Mouse (Mus musculus) forebrain, embryonic 12.5 days (tissue): Measurements from ENCODE around the gene Adamtsl5. TPM values are rescaled to one million over a fixed set of nuclear protein-coding genes. Genes with fewer than 3 reads are reported as not detected.

Experiments
- ATAC-seq: fragments of 200-750 bp; cut with Nextera tagmentation; 2 replicates; pipeline ENCODE4 v1.8.0; 2017; ENCODE audit warnings: moderate TSS enrichment; ENCODE audit not compliant: low FRiP score
- H3K27ac ChIP-seq: fragments of 300-500 bp; sonication (generic); 2 replicates; pipeline ENCODE4 v1.5.1; 2016; ENCODE audit warnings: mild to moderate bottlenecking
- H3K27me3 ChIP-seq: fragments of 300-500 bp; sonication (generic); 2 replicates; pipeline ENCODE4 v1.6.1; 2016; ENCODE audit warnings: mild to moderate bottlenecking
- H3K36me3 ChIP-seq: fragments of 300-500 bp; sonication (generic); replicated peaks from 2 replicates; pipeline ENCODE4 v1.6.1; 2016; ENCODE audit warnings: mild to moderate bottlenecking
- H3K4me1 ChIP-seq: fragments of 300-500 bp; sonication (generic); 2 replicates; pipeline ENCODE4 v1.6.1; 2016
- H3K4me2 ChIP-seq: fragments of 300-500 bp; sonication (generic); 2 replicates; pipeline ENCODE4 v1.6.1; 2016; ENCODE audit warnings: mild to moderate bottlenecking, moderate library complexity
- H3K4me3 ChIP-seq: fragments of 300-500 bp; sonication (generic); replicated peaks from 2 replicates; pipeline ENCODE4 v1.5.1; 2016; ENCODE audit warnings: mild to moderate bottlenecking
- H3K9ac ChIP-seq: fragments of 300-500 bp; sonication (generic); 2 replicates; pipeline ENCODE4 v1.6.1; 2016; ENCODE audit warnings: mild to moderate bottlenecking
- H3K9me3 ChIP-seq: fragments of 300-500 bp; sonication (generic); 2 replicates; pipeline ENCODE4 v1.6.1; 2016
- WGBS: fragments of 180-500 bp; shearing (Covaris S2); methylation state at CpG from one replicate; pipeline ENCODE4 v1.1.7; 2016; 5-methylcytosine and 5-hydroxymethylcytosine counted together
- polyA plus RNA-seq: library from polyadenylated mRNA; unstranded; fragments of >200 nt; fragmentation: Nextera tagmentation; extraction: Ambion mirVana; gene quantifications from 2 replicates; pipeline ENCODE4 v1.2.1, GENCODE M21; 2016

The Adamtsl5 gene
- polyA plus RNA-seq, 1 experiment from 2014 or later, result 0.55 TPM

DNA sequence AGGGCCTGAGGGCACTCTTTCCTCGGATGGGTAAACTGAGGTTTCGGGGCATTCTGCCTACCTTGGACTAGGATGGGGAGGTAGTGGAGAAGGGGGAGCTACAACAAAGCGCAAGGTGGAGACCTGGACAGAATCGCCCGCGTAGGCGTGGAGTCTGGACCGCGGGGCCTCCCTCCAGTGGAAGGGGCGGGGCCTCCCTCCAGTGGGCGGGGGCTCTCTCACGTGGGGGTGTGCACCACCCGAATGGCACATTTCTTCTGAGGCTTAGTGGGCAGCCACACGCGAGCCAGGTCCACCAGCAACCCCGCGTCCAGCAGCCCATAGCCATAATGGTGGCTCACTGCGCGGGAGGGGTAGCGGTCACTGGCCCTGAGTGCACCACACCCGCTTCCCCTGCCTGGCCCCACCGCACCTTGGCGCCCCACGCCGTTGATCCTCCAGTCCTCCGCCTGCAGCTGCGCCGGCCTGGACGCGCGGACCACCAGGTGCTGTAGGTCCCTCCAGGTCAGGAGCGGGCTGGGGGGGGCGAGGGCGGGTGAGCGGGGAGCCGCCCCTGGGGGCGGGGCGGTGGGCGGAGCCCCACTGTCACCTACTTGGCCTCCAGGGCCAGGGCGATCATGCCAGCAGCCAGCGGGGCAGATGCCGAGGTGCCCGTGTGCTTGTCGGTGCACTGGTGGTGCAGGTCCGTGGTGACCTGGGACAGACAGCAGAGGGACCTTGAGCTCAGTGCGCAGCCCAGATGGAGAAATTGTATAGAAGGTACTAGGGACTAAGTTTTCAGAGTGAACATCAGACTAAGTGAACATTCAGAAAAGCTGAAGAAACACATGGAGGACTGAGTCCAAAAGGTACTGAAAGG is 24.7 kb downstream of the Adamtsl5 start:
- H3K4me3 ChIP-seq, result peak overlapping the region; percentile 51
- no peaks in the 10 kb centered on the region for H3K9me3 ChIP-seq
- H3K27ac ChIP-seq, result no peak overlapping the region
- peaks cover 29% of the 10 kb centered on the region for H3K27me3 ChIP-seq
- peaks cover 5% of the 10 kb centered on the region; the same call in 1 of the 2 replicates for H3K36me3 ChIP-seq
- peak; percentile 15 for ATAC-seq
- H3K4me2 ChIP-seq, result peak overlapping the region; percentile 90
- 2% methylated on average over 45 of the region's 46 CpGs for WGBS
- peaks cover 31% of the 10 kb centered on the region for H3K4me1 ChIP-seq
- peak overlapping the region; percentile 58 for H3K9ac ChIP-seq

- Histone ChIP-seq H3K4me1 (peaks cover 31% of the 10 kb centered on the region), H3K9ac (peak overlapping the region; percentile 58), H3K27me3 (peaks cover 29% of the 10 kb centered on the region), H3K9me3 (no peaks in the 10 kb centered on the region), H3K27ac (no peak overlapping the region), H3K36me3 (peaks cover 12% of the 10 kb centered on the region), H3K4me2 (peak overlapping the region; percentile 90), H3K4me3 (peak overlapping the region; percentile 51)
- no peak; the same call in 1 of the 2 replicates for ATAC-seq
- WGBS, result 4% methylated on average over 28 of the region's 28 CpGs
Measured at GRCm38 (mm10) chr10:80322811-80323211, 25.4 kb downstream of the Adamtsl5 start.

DNA sequence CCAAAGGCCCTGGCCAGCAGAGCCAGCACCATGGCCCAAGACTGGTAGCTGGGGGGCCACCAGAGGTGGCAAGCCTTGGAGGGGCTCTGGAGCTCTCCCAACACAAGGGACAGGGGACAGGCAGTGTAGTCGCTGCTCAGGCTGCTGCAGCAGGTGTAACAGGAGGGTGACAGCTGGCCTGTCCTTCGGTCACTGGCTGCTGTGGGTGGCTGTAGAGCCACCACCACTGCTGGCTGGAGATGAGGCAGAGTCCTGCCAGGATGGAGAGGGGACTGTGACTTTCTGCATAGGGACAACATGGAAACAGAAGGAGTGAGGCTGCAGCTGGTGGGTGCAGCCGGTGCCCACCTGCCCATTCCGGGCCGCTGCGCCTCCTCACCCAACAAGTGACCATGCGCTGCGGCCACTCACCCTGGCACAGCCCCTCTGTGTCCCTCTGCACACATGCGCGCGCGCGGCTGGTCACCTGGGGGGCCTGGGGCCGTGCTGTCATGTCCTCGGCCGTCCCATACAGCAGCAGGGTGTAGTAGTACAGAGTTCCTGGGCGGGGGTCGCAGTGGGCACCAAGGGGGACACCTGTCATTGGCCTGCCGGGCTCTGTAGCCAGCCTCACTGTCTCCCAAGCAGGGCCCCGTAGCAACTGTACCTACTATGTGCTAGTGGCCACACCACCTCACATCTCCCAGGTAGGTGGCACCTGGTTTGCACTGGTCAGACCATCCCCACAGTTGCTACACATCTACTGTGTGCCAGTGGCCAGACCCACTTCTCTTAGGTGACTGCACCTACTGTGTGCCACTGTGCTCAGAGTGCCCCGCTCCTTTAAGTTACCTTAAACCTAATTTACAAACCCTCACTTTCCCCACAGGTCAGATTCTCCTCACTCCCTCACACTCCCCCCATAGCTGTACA is 26.3 kb downstream of the Adamtsl5 start:
- H3K9me3 ChIP-seq, result no peaks in the 10 kb centered on the region
- no peak for ATAC-seq
- peaks cover 29% of the 10 kb centered on the region for H3K27me3 ChIP-seq
- H3K4me2 ChIP-seq, result peak overlapping the region; percentile 90; the same call in 1 of the 2 replicates
- peaks cover 21% of the 10 kb centered on the region for H3K36me3 ChIP-seq
- H3K4me1 ChIP-seq, result peaks cover 31% of the 10 kb centered on the region
- H3K9ac ChIP-seq, result no peak overlapping the region
- H3K27ac ChIP-seq, result no peak overlapping the region
- 90% methylated on average over 21 of the region's 21 CpGs for WGBS
- no peak overlapping the region for H3K4me3 ChIP-seq

DNA sequence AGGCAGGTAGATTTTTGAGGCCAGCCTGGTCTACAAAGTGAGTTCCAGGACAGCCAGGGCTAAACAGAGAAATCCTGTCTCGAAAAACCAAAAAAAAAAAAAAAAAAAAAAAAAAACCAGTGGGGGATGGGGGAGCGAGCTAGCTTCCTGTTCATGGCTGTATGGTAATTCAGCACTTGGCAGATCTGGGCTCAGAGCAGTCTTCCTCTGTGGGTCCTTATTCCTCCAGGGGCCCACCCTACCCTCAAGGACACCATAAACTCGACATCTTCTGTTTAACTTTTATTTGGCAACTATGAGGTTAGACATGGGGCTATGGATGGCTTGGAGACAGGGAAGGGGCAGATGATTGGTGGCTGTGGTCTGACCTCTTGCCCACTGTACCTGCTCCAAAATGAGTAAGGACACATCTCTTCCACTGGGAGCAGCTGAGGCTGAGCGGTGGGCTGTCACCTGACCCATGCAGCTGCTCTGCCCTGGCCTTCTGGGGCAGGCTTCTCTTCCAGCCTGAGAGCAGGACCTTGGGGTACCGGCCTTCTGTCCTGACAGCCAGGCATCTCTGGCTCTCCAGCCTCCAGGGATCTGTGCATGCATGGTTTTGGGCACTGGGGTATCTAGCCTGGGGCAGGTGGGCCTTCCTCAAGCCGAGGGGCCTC is 27.1 kb downstream of the Adamtsl5 start:
- Histone ChIP-seq H3K27ac (no peak overlapping the region), H3K4me3 (no peak overlapping the region), H3K36me3 (peaks cover 28% of the 10 kb centered on the region), H3K4me1 (peaks cover 39% of the 10 kb centered on the region), H3K9me3 (no peaks in the 10 kb centered on the region), H3K27me3 (peaks cover 29% of the 10 kb centered on the region), H3K9ac (no peak overlapping the region), H3K4me2 (no peak overlapping the region)
- ATAC-seq, result no peak
- WGBS, result 82% methylated on average over 6 of the region's 6 CpGs

DNA sequence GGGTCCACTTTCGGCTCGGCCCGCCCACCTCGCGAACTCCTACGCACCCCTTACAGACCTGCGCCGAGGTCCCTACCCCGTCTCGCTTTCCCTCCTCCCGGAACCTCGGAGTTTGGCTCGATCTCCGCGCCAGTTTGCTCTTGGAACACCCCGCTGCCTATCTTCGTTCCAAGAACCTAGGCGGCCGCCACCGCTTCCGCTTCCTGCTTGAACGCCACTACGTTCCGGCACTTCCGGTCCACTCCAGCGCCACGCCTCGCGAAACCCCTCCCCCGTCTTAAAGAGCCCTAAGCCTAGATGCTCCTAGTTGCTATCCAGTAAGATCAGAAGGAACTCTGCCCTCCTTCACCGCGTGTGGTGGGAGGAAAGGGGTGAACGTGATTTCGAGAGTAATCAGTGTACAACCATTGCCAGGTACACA is 27.9 kb downstream of the Adamtsl5 start, which contains the start of gene 2310011J03Rik:
Gene 2310011J03Rik (minus strand): TSS at position 198 of the 421 bp plus-strand sequence.
- H3K27ac ChIP-seq, result peak within 1 kb of the TSS; percentile 65
- H3K4me2 ChIP-seq, result peak within 1 kb of the TSS; percentile 85
- peak within 1 kb of the TSS; percentile 77 for H3K9ac ChIP-seq
- peak within 1 kb of the TSS; percentile 81 for H3K4me3 ChIP-seq
- under 1% methylated on average over 34 of the region's 34 CpGs for WGBS
- peaks cover 28% of the 10 kb centered on the region for H3K27me3 ChIP-seq
- ATAC-seq, result peak; percentile 67
- peaks cover 47% of the 10 kb centered on the region for H3K4me1 ChIP-seq
- no peaks in the 10 kb centered on the region for H3K9me3 ChIP-seq
- H3K36me3 ChIP-seq, result peaks cover 36% of the 10 kb centered on the region

- Histone ChIP-seq H3K36me3 (peaks cover 70% of the 10 kb centered on the region), H3K4me3 (no peak overlapping the region), H3K27me3 (peaks cover 38% of the 10 kb centered on the region), H3K9me3 (no peaks in the 10 kb centered on the region), H3K9ac (no peak overlapping the region), H3K4me1 (peaks cover 44% of the 10 kb centered on the region), H3K27ac (0 out of 2 replicates have a peak overlapping the region, but pooled peaks have one; percentile 13), H3K4me2 (no peak overlapping the region)
- 70% methylated on average over 10 of the region's 10 CpGs for WGBS
- no peak for ATAC-seq
Measured at GRCm38 (mm10) chr10:80317011-80317410, 31.2 kb downstream of the Adamtsl5 start.

DNA sequence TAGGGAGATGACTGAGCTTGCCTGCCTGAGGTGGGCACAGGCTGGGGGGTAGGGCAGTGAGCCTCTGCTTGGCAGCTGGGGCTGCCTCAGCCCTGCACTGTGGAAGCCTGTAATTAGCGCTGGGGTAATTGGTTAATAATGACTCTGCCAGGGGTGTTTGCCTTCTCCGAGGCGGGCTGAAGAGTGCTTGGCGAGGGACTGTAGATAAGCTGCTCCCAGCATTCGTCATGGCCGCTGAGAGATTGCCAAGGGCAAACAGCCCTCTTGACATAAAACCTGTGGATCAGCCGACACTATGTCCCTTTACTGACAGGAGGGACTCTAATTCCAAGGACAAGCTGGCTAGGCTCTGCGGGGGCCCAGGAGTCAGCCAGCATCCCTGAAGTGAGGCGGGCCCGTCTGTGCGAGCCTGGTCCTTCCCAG is 31.8 kb downstream of the Adamtsl5 start:
- WGBS, result 29% methylated on average over 11 of the region's 11 CpGs
- Histone ChIP-seq H3K4me2 (no peak overlapping the region), H3K27ac (peak overlapping the region; percentile 46; the same call in 1 of the 2 replicates), H3K4me3 (no peak overlapping the region), H3K9me3 (no peaks in the 10 kb centered on the region), H3K27me3 (peaks cover 44% of the 10 kb centered on the region), H3K36me3 (peaks cover 76% of the 10 kb centered on the region), H3K9ac (no peak overlapping the region; the same call in 1 of the 2 replicates), H3K4me1 (peaks cover 44% of the 10 kb centered on the region)
- ATAC-seq, result peak; percentile 31; the same call in 1 of the 2 replicates

- no peaks in the 10 kb centered on the region for H3K9me3 ChIP-seq
- peak overlapping the region; percentile 14; the same call in 1 of the 2 replicates for H3K9ac ChIP-seq
- 59% methylated on average over 27 of the region's 27 CpGs for WGBS
- peaks cover 87% of the 10 kb centered on the region for H3K36me3 ChIP-seq
- ATAC-seq, result no peak
- no peak overlapping the region for H3K4me2 ChIP-seq
- no peak overlapping the region for H3K27ac ChIP-seq
- peaks cover 44% of the 10 kb centered on the region for H3K4me1 ChIP-seq
- peaks cover 51% of the 10 kb centered on the region for H3K27me3 ChIP-seq
- H3K4me3 ChIP-seq, result no peak overlapping the region; the same call in 1 of the 2 replicates
Measured at GRCm38 (mm10) chr10:80315315-80315714, 32.9 kb downstream of the Adamtsl5 start.

DNA sequence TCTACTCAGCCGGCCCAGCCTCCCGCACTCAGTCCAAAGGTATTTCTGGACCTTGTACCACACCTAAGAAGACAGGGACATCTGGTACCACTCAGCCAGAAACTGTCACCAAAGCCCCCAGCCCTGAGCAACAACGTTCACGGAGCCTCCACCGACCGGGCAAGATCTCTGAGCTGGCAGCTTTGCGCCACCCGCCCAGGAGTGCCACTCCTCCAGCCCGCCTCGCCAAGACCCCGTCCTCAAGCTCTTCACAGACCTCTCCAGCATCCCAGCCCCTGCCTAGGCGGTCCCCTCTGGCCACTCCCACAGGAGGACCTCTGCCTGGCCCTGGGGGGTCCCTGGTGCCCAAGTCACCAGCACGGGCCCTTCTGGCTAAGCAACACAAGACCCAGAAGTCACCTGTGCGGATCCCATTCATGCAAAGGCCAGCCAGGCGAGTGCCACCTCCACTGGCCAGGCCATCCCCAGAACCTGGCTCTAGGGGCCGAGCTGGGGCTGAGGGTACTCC is 33.7 kb downstream of the Adamtsl5 start:
- peaks cover 40% of the 10 kb centered on the region for H3K4me1 ChIP-seq
- peaks cover 51% of the 10 kb centered on the region for H3K27me3 ChIP-seq
- peaks cover 94% of the 10 kb centered on the region for H3K36me3 ChIP-seq
- H3K9me3 ChIP-seq, result no peaks in the 10 kb centered on the region
- H3K9ac ChIP-seq, result no peak overlapping the region
- no peak overlapping the region for H3K4me2 ChIP-seq
- 57% methylated on average over 16 of the region's 16 CpGs for WGBS
- no peak overlapping the region for H3K4me3 ChIP-seq
- ATAC-seq, result no peak
- no peak overlapping the region for H3K27ac ChIP-seq

DNA sequence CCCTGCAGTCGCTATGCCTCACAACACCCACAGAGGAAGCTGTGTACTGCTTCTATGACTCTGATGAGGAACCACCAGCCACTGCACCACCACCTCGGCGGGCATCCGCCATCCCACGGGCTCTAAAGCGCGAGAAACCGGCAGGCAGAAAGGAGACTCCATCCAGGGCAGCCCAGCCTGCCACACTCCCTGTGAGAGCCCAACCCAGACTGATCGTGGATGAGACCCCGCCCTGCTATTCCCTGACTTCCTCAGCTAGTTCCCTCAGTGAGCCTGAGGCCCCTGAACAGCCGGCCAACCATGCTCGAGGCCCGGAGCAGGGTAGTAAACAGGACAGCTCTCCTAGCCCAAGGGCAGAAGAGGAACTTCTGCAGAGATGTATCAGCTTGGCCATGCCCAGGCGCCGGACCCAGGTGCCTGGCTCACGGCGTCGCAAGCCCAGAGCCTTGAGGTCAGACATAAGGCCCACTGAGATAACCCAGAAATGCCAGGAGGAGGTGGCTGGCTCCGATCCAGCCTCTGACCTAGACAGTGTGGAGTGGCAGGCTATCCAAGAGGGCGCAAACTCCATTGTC is 34.5 kb downstream of the Adamtsl5 start:
- Histone ChIP-seq H3K4me3 (no peak overlapping the region), H3K4me1 (peaks cover 32% of the 10 kb centered on the region), H3K27ac (no peak overlapping the region), H3K9me3 (no peaks in the 10 kb centered on the region), H3K36me3 (peaks cover 100% of the 10 kb centered on the region), H3K4me2 (no peak overlapping the region), H3K27me3 (peaks cover 51% of the 10 kb centered on the region), H3K9ac (no peak overlapping the region)
- WGBS, result 70% methylated on average over 20 of the region's 20 CpGs
- ATAC-seq, result no peak
